Mouse (Mus musculus) C2C12 (cell line): ENCODE measurements at regions not wholly inside any gene's neighbourhood (a gene's known extent, or its start where the extent isn't known, plus 50 kb on each side); places are given as distances from the start of the nearest gene placed in this dataset.

Source experiments
- CEBPB ChIP-seq: IDR thresholded peaks from one replicate; pipeline ENCODE4 v1.6.1; 2011; ENCODE audit warnings: low read depth, mild to moderate bottlenecking, control low read depth, moderate library complexity
- CTCF ChIP-seq: IDR thresholded peaks from one replicate; pipeline ENCODE4 v1.5.1; 2011; ENCODE audit not compliant: control insufficient read depth, insufficient read depth, insufficient read length
- FOSL1 ChIP-seq: IDR thresholded peaks from one replicate; pipeline ENCODE4 v1.8.0; 2011; ENCODE audit warnings: mild to moderate bottlenecking, low read length; ENCODE audit not compliant: poor library complexity, insufficient read depth, severe bottlenecking
- MAX ChIP-seq: IDR thresholded peaks from one replicate; pipeline ENCODE4 v1.6.1; 2011; ENCODE audit warnings: mild to moderate bottlenecking, control low read depth
- MYOD1 ChIP-seq: IDR thresholded peaks from one replicate; pipeline ENCODE4 v1.6.1; 2011; ENCODE audit warnings: low read depth; ENCODE audit not compliant: control insufficient read depth, insufficient read length
- MYOG ChIP-seq: IDR thresholded peaks from one replicate; pipeline ENCODE4 v1.6.1; 2011; ENCODE audit not compliant: control insufficient read depth, insufficient read length; ENCODE audit errors: extremely low read depth
- USF1 ChIP-seq: IDR thresholded peaks from one replicate; pipeline ENCODE4 v1.6.1; 2011; ENCODE audit warnings: low read depth, mild to moderate bottlenecking, control low read depth, moderate library complexity

DNA sequence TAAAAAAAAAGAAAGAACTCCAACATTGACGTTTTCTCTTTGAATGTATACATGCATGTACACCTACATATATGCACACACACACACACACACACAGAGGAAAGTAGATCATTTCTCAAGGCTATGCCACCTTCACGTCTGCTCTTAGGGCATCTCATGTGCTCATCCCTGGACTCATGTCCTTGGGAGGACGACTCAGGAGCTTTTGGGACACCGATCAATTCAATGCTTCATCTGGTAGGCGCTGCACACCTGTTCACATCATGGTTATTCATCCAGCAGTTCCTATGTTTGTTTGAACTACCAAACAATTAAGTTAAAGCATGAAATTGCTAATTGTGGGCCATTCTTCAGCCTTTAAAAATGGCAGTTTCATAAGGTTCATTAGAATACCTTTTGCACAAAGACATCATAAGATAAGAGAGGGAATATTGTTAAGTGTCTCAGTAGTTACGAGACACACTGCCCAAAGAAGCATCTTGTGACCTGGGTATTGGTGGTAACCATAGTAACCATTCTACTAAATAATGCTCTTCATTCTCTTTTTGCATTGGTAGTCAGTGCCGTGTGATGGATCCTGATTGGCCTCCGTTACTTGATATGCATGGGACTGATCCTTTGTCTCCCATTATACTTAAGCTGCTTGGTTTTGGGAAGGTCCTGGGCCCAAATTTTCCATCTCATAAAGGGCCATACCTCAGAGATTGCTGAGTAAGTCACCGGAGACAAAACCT lies 145.5 kb downstream of the Ppp4r2 start:
- TF ChIP-seq CTCF (no peak), MAX (no peak), CEBPB (no peak), USF1 (no peak), FOSL1 (no peak), MYOD1 (no peak), MYOG (no peak)
